19 mouse cellular contexts compared by ENCODE assay signal in the genomic region with DNA sequence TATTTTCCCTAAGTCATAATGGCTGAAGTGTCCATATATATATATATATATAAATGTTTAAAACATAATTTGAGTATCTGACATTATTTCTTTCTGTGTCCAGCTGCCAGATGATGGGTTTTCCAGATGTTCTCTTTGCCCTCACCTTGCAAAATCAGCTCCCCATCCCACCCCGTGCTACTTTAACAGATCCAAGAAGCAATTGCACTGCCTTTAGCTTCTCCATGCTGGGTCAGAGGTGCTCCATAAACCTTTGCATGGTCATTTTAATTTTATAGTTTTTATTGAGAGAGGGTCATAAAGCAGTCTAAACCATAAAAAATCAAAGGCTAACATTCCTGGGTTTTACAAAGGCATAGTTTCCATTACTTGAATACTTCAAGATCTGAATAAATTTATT.
"Had no signal": no experiment of that assay in that cellular context is flagged by ENCODE, and none has a peak within 500 bp of the region (broad histone marks: within the 10 kb centered on the region; RNA-seq: fewer than 3 reads in every experiment).

No protein-coding gene starts in this region.

- H3K9me3 ChIP-seq: limb, embryonic 12.5 days; liver, embryonic 13.5 days; midbrain, embryonic 12.5 days; midbrain, embryonic 15.5 days; neural tube, embryonic 12.5 days; neural tube, embryonic 15.5 days; stomach, embryonic 15.5 days had no signal

- H3K36me3 ChIP-seq: limb, embryonic 12.5 days; liver, embryonic 13.5 days; midbrain, embryonic 12.5 days; midbrain, embryonic 15.5 days; neural tube, embryonic 12.5 days; neural tube, embryonic 15.5 days; stomach, embryonic 15.5 days had no signal

- H3K9ac ChIP-seq: limb, embryonic 12.5 days; liver, embryonic 13.5 days; midbrain, embryonic 12.5 days; midbrain, embryonic 15.5 days; neural tube, embryonic 12.5 days; neural tube, embryonic 15.5 days; stomach, embryonic 15.5 days had no signal

- H3K27me3 ChIP-seq: limb, embryonic 12.5 days; liver, embryonic 13.5 days; midbrain, embryonic 12.5 days; midbrain, embryonic 15.5 days; neural tube, embryonic 12.5 days; neural tube, embryonic 15.5 days; stomach, embryonic 15.5 days had no signal

- H3K4me1 ChIP-seq: limb, embryonic 12.5 days; liver, embryonic 13.5 days; midbrain, embryonic 12.5 days; midbrain, embryonic 15.5 days; neural tube, embryonic 12.5 days; neural tube, embryonic 15.5 days; stomach, embryonic 15.5 days had no signal

- H3K27ac ChIP-seq: kidney, postnatal 0 days; layer of hippocampus, adult 2 months; limb, embryonic 12.5 days; liver, embryonic 13.5 days; midbrain, embryonic 12.5 days; midbrain, embryonic 15.5 days; neural tube, embryonic 12.5 days; neural tube, embryonic 15.5 days; stomach, embryonic 15.5 days had no signal

- H3K4me2 ChIP-seq: limb, embryonic 12.5 days; liver, embryonic 13.5 days; midbrain, embryonic 12.5 days; midbrain, embryonic 15.5 days; neural tube, embryonic 12.5 days; neural tube, embryonic 15.5 days; stomach, embryonic 15.5 days had no signal

- H3K4me3 ChIP-seq: layer of hippocampus, adult 2 months; limb, embryonic 12.5 days; liver, embryonic 13.5 days; midbrain, embryonic 12.5 days; midbrain, embryonic 15.5 days; neural tube, embryonic 12.5 days; neural tube, embryonic 15.5 days; stomach, embryonic 15.5 days had no signal

- ATAC-seq: midbrain, embryonic 15.5 days had no signal

- DNase-seq: kidney, adult 2 months; kidney, postnatal 25 days; layer of hippocampus, adult 9-11 months; liver, embryonic 13.5 days; lung, adult 2 months; lung, postnatal 14 days; lung, postnatal 4 days; retina, postnatal 1 day; right cerebral cortex, postnatal 25 days; spleen, adult 18-20 months; thymus, postnatal 25 days had no signal
